Mouse (Mus musculus) liver, adult 2 months (tissue): ENCODE data around the gene Usp39. TPM values are rescaled to one million over a fixed set of nuclear protein-coding genes. Genes with fewer than 3 reads are reported as not detected.

Experiments used
- DNase-seq: peaks from one replicate; pipeline ENCODE4 v3.0.0-alpha.2; 2011; ENCODE audit warnings: low read depth, low spot score; ENCODE audit errors: extremely low read depth
- H3K27ac ChIP-seq: fragments of 200-500 bp; replicated peaks from 2 replicates; pipeline ENCODE4 v1.5.1; 2012; ENCODE audit warnings: low read depth, mild to moderate bottlenecking, control low read depth, inconsistent platforms, low read length; ENCODE audit not compliant: insufficient read depth
- H3K27me3 ChIP-seq: fragments of 200-500 bp; 2 replicates; pipeline ENCODE4 v1.6.1; 2012; ENCODE audit warnings: mild to moderate bottlenecking, moderate library complexity, low read length, inconsistent platforms; ENCODE audit not compliant: control insufficient read depth, insufficient read depth
- H3K36me3 ChIP-seq: fragments of 200-500 bp; 2 replicates; pipeline ENCODE4 v1.6.1; 2012; ENCODE audit warnings: low read length, inconsistent platforms; ENCODE audit not compliant: control insufficient read depth, insufficient read depth
- H3K4me1 ChIP-seq: fragments of 200-500 bp; 2 replicates; pipeline ENCODE4 v1.6.1; 2011; ENCODE audit warnings: low read length; ENCODE audit not compliant: control insufficient read depth, insufficient read depth
- H3K4me3 ChIP-seq: fragments of 200-500 bp; 2 replicates; pipeline ENCODE4 v1.5.1; 2011; ENCODE audit warnings: low read depth, mild to moderate bottlenecking, control low read depth, low read length, moderate library complexity; ENCODE audit not compliant: insufficient read depth
- H3K79me2 ChIP-seq: fragments of 200-500 bp; 2 replicates; pipeline ENCODE4 v1.6.1; 2012; ENCODE audit warnings: inconsistent platforms, mild to moderate bottlenecking, low read length, moderate library complexity; ENCODE audit not compliant: control insufficient read depth, insufficient read depth
- H3K9ac ChIP-seq: fragments of 200-500 bp; 2 replicates; pipeline ENCODE4 v1.6.1; 2012; ENCODE audit warnings: low read depth, mild to moderate bottlenecking, control low read depth, inconsistent platforms, low read length
- CTCF ChIP-seq: fragments of 200-500 bp; IDR thresholded peaks from 2 replicates; pipeline ENCODE4 v1.5.1; 2011; ENCODE audit warnings: low read depth, low read length, control low read depth
- POLR2A ChIP-seq: fragments of 200-500 bp; IDR thresholded peaks from 2 replicates; pipeline ENCODE4 v1.6.1; 2011; ENCODE audit warnings: low read length, control low read depth; ENCODE audit not compliant: insufficient read depth; ENCODE audit errors: extremely low read depth
- WGBS: fragments of 180-500 bp; shearing (Covaris S2); methylation state at CpG from one replicate; pipeline ENCODE4 v1.1.7; 2018; 5-methylcytosine and 5-hydroxymethylcytosine counted together
- polyA plus RNA-seq: library from polyadenylated mRNA; depleted of rRNA; stranded (reverse); fragments of >200 nt; gene quantifications from 2 replicates; pipeline ENCODE4 v1.2.3, GENCODE M21; 2012; rRNA removed
- total RNA-seq: library from RNA; depleted of rRNA; stranded (reverse); fragments of >200 nt; gene quantifications from 2 replicates; pipeline ENCODE4 v1.2.3, GENCODE M21; 2014; rRNA removed

Gene Usp39
- total and polyA plus RNA-seq, 2 experiments, result 10.5 to 15.2 TPM

GRCm38 (mm10) chr6:72270952-72271519, 73.9 kb downstream of the Usp39 start:
- Histone ChIP-seq H3K36me3 (no peaks in the 10 kb centered on the region), H3K4me1 (peaks cover 27% of the 10 kb centered on the region), H3K4me3 (no peak overlapping the region), H3K9ac (peak overlapping the region; percentile 68), H3K79me2 (no peaks in the 10 kb centered on the region), H3K27me3 (no peaks in the 10 kb centered on the region), H3K27ac (peak overlapping the region; percentile 90)
- WGBS, result 14% methylated on average over 11 of the region's 11 CpGs
- no peak for TF ChIP-seq POLR2A
- no peak for TF ChIP-seq CTCF
- DNase-seq, result peak; percentile 100

DNA sequence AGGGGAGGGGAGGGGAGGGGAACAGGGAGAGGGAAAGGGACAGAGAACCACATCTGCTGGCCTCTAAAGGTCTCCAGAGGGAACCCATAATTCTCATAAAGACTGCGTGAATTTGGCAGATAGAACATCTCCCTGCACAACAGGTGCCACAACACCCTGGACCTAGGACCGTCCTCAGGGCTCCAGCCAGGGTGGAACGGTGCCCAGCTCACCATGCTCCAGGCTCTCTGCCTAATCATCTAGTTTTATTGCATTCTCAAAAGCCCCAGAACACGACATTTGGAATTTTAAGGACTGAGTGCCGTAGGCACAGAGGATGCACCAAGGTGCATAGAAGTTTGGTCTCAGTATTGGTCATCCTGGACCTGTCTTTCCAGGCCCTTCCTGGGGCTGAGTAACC, 74.7 kb downstream of the Usp39 start:
- DNase-seq, result peak; percentile 82
- peak overlapping the region; percentile 20; the same call in 1 of the 2 replicates for H3K9ac ChIP-seq
- 16% methylated on average over 5 of the region's 5 CpGs for WGBS
- no peaks in the 10 kb centered on the region for H3K79me2 ChIP-seq
- peaks cover 27% of the 10 kb centered on the region for H3K4me1 ChIP-seq
- no peak overlapping the region for H3K4me3 ChIP-seq
- no peaks in the 10 kb centered on the region for H3K27me3 ChIP-seq
- no peaks in the 10 kb centered on the region for H3K36me3 ChIP-seq
- peak overlapping the region; percentile 59 for H3K27ac ChIP-seq
- TF ChIP-seq CTCF (no peak), POLR2A (no peak)

Other genes with a start within 250 kb of the Usp39 start
- 115 and 162 TPM in 2 replicates for gene St3gal5, start 247.6 kb downstream of the Usp39 start, total RNA-seq
- gene St3gal5, start 247.6 kb downstream of the Usp39 start, polyA plus RNA-seq, result 61.4 and 133 TPM in 2 replicates
- 5.1 and 15.4 TPM in 2 replicates for gene Atoh8, start 109.6 kb downstream of the Usp39 start, total RNA-seq
- 22.9 and 28.7 TPM in 2 replicates for gene Atoh8, start 109.6 kb downstream of the Usp39 start, polyA plus RNA-seq
- not detected in 2 replicates for gene Sftpb, start 40.6 kb downstream of the Usp39 start, total RNA-seq
- 0.31 TPM in 1 of 2 replicates, not detected in the other for gene Sftpb, start 40.6 kb downstream of the Usp39 start, polyA plus RNA-seq
- gene 0610030E20Rik, start 2.1 kb upstream of the Usp39 start, total RNA-seq, result 10.2 and 14.2 TPM in 2 replicates
- gene 0610030E20Rik, start 2.1 kb upstream of the Usp39 start, polyA plus RNA-seq, result 17.5 and 18.5 TPM in 2 replicates
- gene Tmem150a, start 10.3 kb upstream of the Usp39 start, total RNA-seq, result 62.9 and 78.9 TPM in 2 replicates
- 202 and 244 TPM in 2 replicates for gene Tmem150a, start 10.3 kb upstream of the Usp39 start, polyA plus RNA-seq
- gene Rnf181, start 21.8 kb upstream of the Usp39 start, total RNA-seq, result 58.1 and 62.6 TPM in 2 replicates
- 66.4 and 75.2 TPM in 2 replicates for gene Rnf181, start 21.8 kb upstream of the Usp39 start, polyA plus RNA-seq
- 18.9 and 20.5 TPM in 2 replicates for gene Vamp5, start 35.3 kb upstream of the Usp39 start, total RNA-seq
- gene Vamp5, start 35.3 kb upstream of the Usp39 start, polyA plus RNA-seq, result 18.3 and 18.5 TPM in 2 replicates
- 193 and 238 TPM in 2 replicates for gene Vamp8, start 45.5 kb upstream of the Usp39 start, total RNA-seq
- gene Vamp8, start 45.5 kb upstream of the Usp39 start, polyA plus RNA-seq, result 219 and 220 TPM in 2 replicates
- gene Ggcx, start 69.1 kb upstream of the Usp39 start, total RNA-seq, result 71.0 and 80.9 TPM in 2 replicates
- gene Ggcx, start 69.1 kb upstream of the Usp39 start, polyA plus RNA-seq, result 62.4 and 67.3 TPM in 2 replicates
- gene Mat2a, start 94.4 kb upstream of the Usp39 start, total RNA-seq, result 54.0 and 59.7 TPM in 2 replicates
- gene Mat2a, start 94.4 kb upstream of the Usp39 start, polyA plus RNA-seq, result 19.8 and 31.1 TPM in 2 replicates
- not detected in 2 replicates for gene Sh2d6, start 176.5 kb upstream of the Usp39 start, total RNA-seq
- gene Sh2d6, start 176.5 kb upstream of the Usp39 start, polyA plus RNA-seq, result not detected in 2 replicates
- 3.9 and 4.3 TPM in 2 replicates for gene Capg, start 199.2 kb upstream of the Usp39 start, total RNA-seq
- gene Capg, start 199.2 kb upstream of the Usp39 start, polyA plus RNA-seq, result 2.2 and 2.8 TPM in 2 replicates